Mouse (Mus musculus) effector memory CD4-positive, alpha-beta T cell, adult 7 months (primary cell): ENCODE results near the gene Mamld1. TPM values are rescaled to one million over a fixed set of nuclear protein-coding genes. Genes with fewer than 3 reads are reported as not detected.

Experiments
- polyA plus RNA-seq: library from polyadenylated mRNA; unstranded; fragments of 100-300 nt; shearing (Covaris generic); gene quantifications from one replicate; pipeline ENCODE4 v1.2.1, GENCODE M21; 2017

Gene Mamld1
- not detected for polyA plus RNA-seq

DNA sequence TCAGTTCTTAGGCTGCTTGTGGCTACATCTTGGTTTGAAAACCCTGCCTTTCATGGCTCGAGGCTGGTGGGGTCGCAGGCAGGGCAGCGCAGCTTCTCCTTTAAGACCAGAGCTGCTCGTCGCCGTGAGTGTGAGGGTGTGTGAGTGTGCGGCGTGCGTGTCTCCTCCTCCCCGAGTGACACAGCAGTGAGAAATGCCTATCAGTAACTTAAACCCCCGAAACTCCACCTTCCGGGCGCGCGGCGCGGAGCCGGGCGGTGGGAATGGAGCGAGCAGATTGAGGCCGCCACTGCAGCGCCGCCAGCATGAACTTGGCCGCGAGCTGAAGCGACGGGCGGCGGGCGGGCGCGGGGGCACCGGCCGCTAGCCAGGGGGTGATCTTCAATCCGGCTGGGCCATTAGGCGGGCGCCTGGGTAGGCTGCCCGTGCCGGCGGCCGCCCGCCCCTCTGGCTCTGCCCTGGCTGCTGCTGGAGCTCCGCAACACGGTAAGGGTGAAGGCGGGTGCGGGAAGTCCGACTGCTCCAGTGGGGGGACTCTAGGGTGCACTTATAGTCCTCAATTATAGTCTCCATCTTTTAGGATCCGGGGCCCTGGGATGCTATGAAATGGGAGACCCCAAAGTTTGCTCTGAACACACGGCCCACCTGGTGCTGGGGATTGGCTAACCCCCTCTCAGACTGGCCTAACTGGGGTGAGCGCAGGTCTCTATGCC is at the start of gene Mamld1:
Gene Mamld1 (plus strand): TSS at position 393 of the 713 bp plus-strand sequence.

Other genes starting within 250 kb of the Mamld1 start
- gene Mtm1, start 160.5 kb downstream of the Mamld1 start, polyA plus RNA-seq: 5.4 TPM